Mouse (Mus musculus): ENCODE data around the gene P2ry10.
A peak's percentile ranks its signal among the peaks of the same experiment; 100 is the strongest.
"Not testable (repeated sequence)": the region's sequence is repeated elsewhere in the genome, so short reads cannot be mapped to it uniquely, and the experiment has no call there.

The P2ry10 gene

GRCm38 (mm10) chrX:107088177-107088576 lies at the start of gene P2ry10:
TSS of gene P2ry10 (plus strand) at chrX:107088492.
- peak; percentile 13 to 14 for DNase-seq (ENCODE audit: low spot score in 2 of 2)

GRCm38 (mm10) chrX:107039146-107039545 lies 49.1 kb upstream of the P2ry10 start:
- DNase-seq (ENCODE audit: low spot score in 2 of 2), result no peak

GRCm38 (mm10) chrX:107039635-107040034 lies 48.7 kb upstream of the P2ry10 start:
- no peak for DNase-seq (ENCODE audit: low spot score in 2 of 2)

DNA sequence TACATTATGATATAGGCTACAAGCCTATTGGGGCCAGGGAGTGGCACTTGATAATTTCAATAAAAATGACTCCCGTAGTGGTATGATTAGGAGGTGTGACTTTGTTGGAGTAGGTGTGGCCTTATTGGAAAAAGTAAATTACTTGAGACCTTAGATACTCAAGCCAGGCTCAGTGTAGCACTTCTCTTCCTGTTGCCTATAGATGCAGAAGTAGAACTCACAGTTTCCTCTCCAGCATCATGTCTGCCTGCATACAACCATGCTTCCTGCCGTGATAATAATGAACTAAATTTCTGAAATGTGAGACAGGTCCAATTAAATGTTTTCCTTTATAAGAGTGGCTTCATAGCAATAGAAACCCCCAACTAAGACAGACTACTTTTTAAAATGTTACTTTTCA lies 45.9 kb upstream of the P2ry10 start:
- no peak for DNase-seq (ENCODE audit: low spot score in 2 of 2)

DNA sequence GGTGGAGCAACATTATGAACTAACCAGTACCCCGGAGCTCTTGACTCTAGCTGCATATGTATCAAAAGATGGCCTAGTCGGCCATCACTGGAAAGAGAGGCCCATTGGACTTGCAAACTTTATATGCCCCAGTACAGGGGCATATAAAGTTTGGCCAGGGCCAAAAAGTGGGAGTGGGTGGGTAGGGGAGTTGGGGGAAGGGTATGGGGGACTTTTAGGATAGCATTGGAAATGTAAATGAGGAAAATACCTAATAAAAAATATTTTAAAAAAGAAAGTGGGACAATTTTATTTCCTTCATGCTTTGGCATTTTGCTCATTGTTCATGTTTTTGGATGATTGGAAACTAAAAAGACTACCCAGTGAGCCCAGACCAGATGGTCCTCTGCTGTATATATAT lies 4.9 kb upstream of the P2ry10 start:
- not testable (repeated sequence) for DNase-seq (ENCODE audit: low spot score in 2 of 2)

GRCm38 (mm10) chrX:107084320-107084719 lies 4.0 kb upstream of the P2ry10 start:
- no peak for DNase-seq (ENCODE audit: low spot score in 2 of 2)

- no peak for DNase-seq (ENCODE audit: low spot score in 2 of 2)
These were observed 839 bp downstream of the P2ry10 start for GRCm38 (mm10) chrX:107089131-107089530.

DNA sequence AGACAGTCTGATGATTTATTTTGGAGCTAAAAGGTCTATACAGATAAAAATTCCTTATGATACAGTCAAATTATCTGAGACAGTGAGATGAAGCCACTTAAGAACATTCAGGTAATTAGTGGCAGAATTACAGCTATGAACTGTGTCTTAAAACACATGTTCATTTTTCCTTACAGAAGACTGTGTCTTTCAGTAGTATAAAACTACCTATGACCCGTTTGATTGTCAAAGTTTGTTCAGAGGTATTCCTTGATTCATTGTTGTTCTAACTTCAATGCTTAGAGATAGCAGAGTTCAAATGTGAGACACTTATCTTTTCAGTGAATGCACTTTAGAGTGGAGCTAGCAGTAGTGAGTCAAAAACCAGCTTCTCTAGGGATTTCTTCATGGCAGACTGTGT lies 1.6 kb downstream of the P2ry10 start:
- no peak for DNase-seq (ENCODE audit: low spot score in 2 of 2)

GRCm38 (mm10) chrX:107095633-107096032 lies 7.3 kb downstream of the P2ry10 start:
- no peak for DNase-seq (ENCODE audit: low spot score in 2 of 2)

DNA sequence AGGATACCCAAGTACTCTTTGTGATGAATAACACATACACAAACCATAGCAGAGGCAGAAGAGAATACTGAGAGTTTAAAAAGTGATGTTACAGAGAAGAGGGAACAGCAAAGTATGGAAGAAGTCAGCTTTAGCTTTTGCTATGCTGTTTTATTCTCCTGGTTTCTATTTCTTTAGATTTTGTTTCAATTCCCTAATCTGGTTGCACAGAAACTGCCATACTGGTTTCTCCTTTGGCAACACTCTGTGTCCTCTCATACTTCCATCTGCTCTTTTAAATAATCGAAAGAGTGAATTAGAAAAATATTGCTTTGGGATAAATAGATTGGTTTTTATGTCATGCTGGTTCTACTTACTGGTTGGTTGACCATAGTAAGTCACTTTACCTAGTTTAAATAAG lies 28.0 kb downstream of the P2ry10 start:
- DNase-seq (ENCODE audit: low spot score in 2 of 2), result no peak

DNA sequence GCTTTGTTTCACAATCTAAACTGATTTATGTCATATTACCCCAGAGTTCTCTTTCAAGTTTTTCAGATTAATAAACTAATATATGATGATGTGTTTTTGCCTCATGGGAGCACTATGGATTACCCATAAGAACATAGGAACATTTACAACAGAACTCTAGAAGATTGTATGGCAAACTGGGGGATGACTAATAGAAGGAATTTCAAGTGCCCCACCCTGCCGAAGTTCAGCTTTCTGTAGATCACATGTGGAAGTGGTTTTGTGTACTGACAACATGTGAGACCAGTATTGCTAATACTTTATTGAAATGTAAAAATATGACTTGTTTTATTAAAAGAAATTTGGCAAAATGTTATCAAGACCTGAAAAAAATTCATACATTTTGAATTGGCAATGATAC lies 28.7 kb downstream of the P2ry10 start:
- no peak for DNase-seq (ENCODE audit: low spot score in 2 of 2)

- no peak for DNase-seq (ENCODE audit: low spot score in 2 of 2)
These were observed 54.9 kb downstream of the P2ry10 start for GRCm38 (mm10) chrX:107143184-107143583.

- DNase-seq (ENCODE audit: low spot score in 2 of 2), result no peak
These were observed 55.6 kb downstream of the P2ry10 start for GRCm38 (mm10) chrX:107143930-107144329.

GRCm38 (mm10) chrX:107148681-107149080 lies 60.4 kb downstream of the P2ry10 start, which contains the start of gene P2ry10b:
TSS of gene P2ry10b (plus strand) at chrX:107148927.
- no peak for DNase-seq (ENCODE audit: low spot score in 2 of 2)

GRCm38 (mm10) chrX:107149391-107149993 lies 61.2 kb downstream of the P2ry10 start:
- peak in 1 of 2 experiments; percentile 4 for DNase-seq (ENCODE audit: low spot score in 2 of 2)

DNA sequence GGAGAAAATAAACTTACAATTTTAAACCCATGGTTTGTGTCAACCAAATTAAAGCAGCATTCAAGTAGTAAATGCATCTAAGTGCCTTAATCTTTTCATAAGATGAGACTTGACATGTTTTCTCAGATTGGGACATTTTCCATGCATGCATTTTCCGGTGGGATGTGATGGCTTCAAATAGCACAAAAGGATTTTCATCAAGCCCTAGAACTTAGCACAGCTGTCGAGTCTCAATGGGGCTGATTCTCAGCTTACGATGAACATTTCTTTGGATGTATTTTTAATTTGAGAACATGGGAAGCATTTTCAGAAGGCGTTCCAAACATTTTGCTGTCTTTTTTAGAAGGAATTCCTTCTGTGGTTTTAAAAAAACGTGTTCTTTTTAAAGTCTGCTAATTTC lies 61.7 kb downstream of the P2ry10 start:
- no peak for DNase-seq (ENCODE audit: low spot score in 2 of 2)

DNA sequence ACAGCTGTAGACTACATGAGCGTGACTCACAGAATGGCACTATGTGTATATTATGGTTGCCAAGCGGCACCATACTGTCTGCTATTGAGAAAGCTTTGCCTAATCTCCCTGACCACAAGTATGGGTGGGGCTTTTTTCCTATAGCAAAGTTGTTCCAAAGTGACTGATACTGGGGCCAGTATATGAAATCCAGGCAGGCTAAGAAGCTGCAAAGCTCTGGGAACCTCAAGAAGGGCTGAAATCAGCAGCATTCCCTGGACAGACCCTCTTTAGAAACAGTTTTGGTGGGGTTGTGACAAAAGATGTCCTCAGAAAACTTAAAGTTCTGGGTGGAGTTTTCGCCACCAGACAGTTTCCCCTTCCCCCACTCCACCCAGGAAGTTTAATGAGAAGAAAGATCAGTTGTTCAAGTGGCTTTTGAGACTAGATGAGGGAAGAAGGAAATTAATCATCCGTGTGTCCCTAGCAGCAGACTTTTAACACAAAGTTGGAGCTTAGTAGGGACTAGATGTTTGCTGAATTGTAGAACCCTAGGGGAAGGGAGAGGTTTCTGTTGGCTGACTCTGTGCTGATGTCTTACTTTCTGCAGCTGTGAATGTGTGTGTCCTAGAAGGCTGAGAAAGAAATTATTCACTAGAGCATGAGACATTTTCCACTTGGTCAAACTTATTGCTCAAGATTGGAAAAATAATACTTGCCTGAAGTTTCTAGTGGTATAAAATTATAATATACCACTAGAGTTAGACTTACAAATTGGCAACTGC lies 62.6 kb downstream of the P2ry10 start:
- peak; percentile 14 to 18 for DNase-seq (ENCODE audit: low spot score in 2 of 2)
